Mouse (Mus musculus) liver (tissue): ENCODE data around the gene Slc13a1.
"Not testable (repeated sequence)": the region's sequence is repeated elsewhere in the genome, so short reads cannot be mapped to it uniquely, and the experiment has no call there.

Source experiments
- DNase-seq: peaks from one replicate; pipeline ENCODE4 v3.0.0-alpha.2; 2020; ENCODE audit warnings: mixed read lengths

Slc13a1 gene

DNA sequence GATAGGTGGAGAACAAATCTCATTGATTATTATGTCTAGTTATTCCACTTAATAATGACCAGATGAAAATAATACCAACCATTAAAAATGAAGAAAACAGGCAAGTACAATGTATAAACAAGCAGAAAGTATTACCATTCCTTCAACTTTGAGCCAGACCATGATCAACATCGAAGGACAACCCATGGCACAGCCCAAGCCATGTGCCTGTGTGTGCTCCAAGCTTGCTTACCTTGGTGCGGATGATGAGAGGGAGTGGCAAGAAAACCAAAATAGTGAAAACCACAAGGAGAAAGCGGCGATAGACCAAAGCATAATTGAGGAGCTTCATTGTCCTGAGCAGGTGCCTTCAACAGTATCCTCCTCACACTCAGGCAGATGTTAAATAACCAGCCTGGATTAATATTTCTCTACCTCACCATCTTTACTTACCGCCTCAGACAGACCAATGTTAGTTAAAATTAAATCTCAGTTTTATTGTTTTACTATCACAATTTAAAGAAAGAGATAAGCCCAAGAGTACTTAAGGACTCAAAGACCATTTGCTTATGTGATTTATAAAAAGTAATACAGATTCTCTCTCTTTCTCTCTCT, at the start of gene Slc13a1:
Gene Slc13a1 (minus strand): TSS at position 359 of the 594 bp plus-strand sequence.
- DNase-seq, result no peak

DNA sequence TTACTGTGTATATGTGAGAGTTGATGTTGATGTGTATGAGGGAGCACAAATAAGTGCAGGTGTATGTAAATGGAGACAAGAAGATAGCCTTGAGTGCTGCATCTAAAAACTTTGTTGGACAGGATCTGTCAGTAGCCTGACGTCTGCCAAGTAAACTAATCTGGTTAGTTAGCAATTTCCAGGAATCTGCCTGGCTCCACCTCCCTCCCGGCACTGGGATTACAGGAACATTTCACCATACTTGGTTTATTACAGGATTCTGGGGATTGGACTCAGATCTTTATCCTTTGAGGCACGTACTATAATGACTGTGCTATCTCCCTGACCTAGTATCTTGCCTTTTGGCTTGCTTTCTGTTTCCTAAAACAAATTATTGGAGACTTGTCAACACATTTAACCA, 40.0 kb upstream of the Slc13a1 start:
- DNase-seq, result no peak

DNA sequence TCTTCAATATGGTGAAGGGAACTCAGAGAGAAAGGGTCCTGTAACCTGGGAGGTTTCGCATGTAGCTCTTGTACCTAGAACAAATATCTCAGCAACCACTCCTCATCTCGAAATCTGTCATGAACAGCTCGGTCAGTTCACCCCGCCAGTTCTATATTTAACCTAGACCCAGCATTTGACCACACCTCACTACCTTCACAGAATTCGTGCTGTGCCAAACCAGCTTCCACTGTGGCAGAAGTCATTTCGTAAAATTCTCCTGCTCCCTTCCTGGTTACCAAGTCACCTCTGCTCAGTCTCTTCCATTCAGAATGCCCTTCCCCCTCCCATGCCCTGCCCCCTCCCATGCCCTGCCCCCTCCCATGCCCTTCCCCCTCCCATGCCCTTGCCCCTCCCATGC, 34.3 kb upstream of the Slc13a1 start:
- DNase-seq, result no peak

DNA sequence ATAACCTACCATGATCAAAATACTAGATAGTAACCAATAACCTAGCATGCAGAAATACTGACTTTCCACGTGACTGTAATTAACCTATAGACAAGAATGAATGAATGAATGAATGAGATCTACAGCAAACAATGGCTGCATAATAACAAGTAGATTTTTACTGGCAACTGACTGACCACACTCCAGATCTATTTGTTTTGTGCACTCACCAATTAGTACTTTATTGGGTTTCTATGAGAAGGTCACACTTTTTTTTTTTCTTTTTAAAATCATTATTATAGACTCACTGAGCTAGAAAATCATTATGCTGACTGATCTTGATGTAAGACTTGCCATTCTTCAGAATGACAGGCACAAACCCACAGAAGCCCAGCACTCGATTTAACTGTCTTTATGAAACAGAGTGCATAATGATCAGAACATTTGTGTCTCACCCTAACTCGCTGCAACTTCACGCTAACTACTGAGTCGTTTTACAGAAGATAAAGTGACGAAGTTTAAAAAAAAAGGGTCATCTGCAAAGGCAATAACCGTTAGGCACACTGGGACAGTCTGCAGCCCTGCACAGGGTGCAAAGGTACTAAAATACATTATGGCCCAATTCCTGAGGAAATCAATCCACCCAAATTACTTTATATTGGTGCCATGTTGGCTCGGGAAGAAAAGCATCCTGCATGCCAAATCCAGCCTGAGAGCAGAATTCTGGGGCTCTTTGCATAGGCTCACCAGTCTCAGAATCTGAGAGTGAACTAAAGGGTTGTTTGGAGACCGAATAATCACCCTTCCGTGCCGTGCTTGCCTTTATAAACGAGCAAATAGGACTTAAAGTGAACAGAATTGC, 33.0 kb upstream of the Slc13a1 start:
- DNase-seq, result no peak

DNA sequence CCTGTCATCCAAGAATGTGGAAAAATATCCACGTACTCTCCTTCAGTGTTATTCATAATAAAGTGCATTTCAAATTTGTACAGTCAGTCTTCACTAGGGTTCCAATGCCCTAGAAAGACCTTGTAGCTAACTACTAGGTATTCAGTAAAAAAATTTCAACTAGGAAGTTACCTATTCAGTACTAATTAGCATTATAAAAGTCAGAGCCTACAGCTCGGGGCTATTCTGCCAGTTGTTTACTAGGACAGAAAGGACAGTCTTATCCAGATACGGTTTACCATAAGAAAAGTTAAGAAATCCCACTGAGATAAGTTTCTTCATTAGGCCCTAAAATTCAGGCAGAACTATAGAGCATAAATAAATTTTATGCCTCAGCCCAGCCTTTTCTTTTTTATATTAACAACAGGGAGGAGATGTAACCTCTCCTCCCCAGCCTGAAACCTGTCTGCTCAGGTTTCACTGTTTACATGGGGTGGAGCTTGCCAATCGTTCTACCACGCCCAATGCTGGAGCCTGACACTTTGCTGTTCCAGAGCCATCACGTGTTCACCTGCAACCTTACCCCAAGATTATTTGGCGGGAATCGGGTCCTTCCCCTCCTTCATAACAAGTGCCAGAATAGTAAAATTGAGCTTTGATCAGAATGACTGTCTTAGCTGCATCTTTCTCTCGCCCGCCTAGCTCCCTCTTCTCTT, 29.8 kb upstream of the Slc13a1 start:
- DNase-seq, result not testable (repeated sequence)

DNA sequence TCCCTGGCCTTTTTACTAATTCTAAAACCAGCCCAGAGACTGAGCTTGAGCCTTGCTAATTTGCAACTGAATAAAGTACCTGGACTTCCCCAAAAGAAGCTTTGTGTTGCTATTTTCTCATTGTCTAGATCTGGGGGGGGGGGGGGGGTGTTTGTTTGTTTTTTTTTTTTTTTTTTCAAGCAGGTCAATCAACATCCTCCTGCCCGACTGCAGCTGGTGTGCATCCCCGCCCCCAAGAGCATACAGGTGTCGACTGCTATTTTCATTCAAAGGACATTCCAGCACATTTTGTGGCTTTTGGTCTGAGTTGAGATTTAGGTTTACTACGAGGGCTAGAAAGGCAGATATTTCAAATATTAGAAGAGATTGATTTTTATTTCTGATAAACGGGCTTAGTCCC, 28.5 kb upstream of the Slc13a1 start:
- not testable (repeated sequence) for DNase-seq

DNA sequence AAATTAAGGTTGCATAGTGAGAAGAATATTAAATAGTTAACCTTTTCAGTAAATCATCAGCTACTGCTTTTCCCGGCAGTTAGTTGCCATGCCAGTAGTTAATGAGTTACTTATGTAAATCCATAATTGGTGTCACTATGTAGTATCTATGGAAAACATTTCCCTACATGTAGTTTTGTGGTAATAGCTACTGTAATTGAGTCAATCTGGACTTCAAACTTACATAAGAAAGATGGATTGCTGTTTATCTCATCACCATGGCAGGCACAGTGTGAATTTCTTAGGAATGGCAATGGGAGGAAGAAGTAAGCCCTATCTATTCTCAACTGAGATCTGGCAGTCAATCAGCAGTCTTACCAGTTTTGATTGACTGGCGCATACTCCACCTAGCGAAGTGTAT, 15.5 kb upstream of the Slc13a1 start:
- no peak for DNase-seq

DNA sequence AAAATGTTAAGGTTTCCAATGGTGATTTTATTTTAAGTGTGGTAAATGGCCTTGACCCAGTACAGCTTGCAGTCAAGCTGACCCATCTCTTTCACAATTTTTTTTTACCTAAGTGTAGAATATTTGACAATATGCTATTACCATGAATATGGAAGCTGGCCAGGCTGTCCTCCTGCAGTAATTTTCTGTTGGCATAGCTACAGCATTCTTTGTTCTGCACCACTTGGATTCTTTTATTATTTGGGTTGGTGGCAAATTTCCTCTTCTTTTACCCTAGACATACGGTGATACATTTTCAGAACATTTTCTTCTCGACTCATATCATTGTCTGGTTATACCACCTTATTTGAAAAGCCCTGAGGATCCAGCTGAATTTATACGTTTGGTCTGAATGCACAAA, 7.5 kb upstream of the Slc13a1 start:
- no peak for DNase-seq

DNA sequence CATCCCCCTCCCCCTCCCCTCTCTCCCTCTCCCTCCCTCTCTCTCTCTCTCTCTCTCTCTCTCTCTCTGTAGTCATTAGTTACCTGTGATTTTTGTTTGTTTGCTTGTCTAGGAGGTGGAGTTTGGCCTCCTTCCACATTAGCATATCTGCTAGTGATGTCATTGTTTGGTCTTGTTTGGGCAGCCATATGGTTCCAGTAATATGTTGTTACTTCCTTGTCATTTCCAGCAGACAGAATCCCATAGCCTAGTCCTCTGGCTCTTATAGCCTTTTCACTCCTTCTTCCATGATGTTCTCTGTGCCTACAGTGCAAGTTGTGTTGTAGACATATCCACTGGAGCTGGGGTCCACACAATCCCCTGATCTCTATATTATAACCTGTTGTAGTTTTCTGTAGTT, 6.1 kb upstream of the Slc13a1 start:
- DNase-seq, result no peak

DNA sequence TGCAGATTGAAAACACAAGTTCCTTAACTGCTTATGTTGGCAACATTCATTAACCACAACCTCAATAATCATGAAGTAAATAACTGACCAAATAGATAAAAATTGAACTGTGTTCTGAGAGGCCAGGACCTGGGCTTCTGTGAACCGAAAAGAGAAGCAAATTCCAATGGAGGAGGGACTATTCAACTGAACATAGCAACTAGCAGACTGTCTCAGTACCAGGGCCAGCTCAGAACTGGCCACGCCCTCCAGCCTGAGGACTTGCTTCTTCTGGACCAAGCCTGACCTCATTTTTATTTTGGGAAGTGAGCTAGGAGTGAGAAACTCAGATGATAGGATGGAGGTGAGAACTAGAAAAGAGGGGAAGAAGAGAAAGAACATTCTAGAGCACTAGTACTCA, 4.8 kb upstream of the Slc13a1 start:
- no peak for DNase-seq

DNA sequence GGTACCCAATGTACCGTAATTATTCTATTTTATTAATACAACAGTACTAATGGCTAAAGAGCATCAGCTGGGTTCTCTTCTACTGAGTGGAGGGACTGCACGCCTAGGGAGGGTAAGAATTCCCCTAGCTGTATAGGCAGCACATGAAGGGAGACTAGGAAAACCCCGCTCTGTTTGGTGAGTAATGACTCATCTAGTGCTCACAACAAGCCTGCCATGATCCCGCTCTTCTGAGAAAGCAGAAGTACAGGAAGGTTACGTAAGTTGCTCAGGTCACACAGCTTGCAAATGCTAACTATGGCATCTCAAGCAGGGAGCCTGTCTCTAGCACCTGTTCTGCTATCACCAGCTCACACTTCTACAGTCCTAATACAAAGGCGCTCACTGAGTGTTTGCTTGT, 1.1 kb downstream of the Slc13a1 start:
- no peak for DNase-seq

DNA sequence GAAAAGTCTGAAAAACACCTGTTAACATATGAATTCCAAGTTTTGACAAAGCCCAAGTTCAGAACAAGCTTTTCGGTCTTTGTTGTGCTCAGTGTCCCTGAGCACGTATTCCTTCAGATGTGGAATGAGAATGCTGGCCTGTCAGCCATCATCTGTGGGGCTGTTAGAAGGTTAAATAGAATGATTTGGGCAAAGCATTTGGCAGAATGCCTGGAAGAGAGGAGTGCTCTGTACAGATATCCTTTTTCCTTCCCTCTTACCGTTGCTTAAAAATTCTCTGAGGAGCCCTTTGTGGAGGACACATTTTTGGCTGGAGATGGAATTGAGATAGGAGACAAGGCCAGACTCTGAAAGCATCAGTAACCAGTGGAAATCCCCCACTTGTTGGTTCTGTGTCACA, 2.6 kb downstream of the Slc13a1 start:
- no peak for DNase-seq

DNA sequence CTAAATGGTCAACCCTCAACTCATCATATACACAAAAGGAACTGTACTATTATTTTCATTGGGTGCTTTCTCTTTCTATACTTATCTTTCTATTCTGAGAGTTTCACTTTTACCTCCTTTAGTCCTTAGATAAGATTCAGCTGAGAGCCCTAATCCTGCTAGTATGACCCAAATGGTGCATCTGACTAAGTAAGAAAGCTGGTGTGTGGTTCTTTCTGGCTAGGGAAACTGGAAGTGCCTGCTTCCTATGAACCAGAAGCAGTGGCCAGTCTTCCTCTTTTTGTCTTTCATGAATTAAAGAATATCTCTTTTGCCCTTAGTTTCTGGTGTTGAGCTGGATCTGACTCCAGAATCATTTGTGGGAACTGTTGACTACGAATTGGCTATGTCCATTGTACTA, 8.1 kb downstream of the Slc13a1 start:
- no peak for DNase-seq

DNA sequence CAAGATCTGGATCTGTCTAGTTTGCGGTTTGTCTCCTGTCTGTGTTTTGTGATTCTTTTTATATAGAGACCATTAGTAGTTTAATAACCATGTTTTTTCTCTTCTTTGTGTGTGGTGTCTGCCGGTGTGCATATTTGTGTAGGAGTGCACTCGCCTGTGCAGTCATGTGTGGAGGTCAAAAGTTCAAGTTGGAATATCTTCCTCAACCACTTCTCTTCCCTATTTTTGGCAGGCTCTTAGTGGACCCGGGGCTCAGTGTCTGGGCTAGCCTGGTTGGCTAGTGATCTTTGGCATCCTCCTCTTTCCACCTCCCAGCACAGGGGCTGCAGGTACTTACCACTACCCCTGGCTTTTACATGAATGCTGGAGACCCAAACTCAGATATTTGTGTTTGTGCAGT, 13.0 kb downstream of the Slc13a1 start:
- no peak for DNase-seq

DNA sequence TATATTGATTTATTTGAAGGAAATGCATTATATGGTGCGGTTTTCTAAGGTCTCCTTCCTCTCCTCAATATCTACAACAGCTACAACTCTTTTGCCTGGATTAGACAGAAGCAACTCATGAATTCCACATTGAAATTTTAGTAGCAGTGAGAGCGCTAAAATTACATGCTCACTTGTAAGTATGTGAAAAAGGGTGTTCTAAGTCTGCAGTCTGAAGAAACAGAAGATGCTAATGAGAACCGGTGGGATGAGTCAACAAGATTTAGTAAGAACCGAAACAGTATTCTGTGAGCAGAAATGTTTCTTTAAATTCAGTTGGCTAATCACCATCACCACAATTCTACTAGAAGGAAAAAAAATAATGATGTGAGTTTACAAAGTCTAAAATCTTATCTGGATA, 34.9 kb downstream of the Slc13a1 start:
- DNase-seq, result no peak

DNA sequence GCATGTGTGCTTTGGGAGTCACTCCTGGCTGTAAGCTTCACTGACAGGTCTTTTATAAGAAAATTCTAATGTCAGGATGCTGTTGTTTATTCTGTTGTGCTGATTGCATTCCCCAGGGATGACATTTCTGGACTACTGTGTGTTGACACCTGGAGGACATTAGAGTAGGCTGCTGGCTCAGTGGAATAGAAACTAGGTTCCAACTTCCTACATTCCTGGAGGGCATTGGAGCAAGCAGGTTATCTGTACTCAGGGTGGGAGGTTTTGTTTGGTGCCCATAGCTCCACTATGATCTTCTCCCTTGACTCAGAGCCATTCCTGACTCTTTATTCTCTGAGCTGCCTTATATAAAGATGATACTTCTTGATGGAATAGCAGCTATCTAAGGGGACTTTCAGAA, 45.3 kb downstream of the Slc13a1 start:
- DNase-seq, result no peak

DNA sequence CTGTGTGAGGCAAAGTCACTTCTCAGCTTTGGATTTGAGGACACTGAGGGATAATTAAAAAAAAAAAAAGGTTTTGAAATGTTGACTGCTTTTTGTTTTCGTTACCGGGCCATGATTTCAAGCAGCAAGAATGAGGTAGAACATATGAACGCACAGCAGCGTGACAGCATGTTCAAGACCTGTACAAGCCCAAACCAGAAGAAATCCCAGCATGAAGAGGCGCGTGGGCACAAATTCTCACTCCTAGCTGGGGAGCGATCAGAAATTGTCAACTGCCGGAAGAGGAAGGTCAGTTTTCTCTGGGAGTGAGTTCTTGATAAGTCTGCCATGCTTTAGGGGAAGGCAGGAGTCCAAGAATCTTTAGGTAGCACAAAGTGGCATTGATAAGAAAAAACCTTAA, 56.3 kb downstream of the Slc13a1 start:
- no peak for DNase-seq

DNA sequence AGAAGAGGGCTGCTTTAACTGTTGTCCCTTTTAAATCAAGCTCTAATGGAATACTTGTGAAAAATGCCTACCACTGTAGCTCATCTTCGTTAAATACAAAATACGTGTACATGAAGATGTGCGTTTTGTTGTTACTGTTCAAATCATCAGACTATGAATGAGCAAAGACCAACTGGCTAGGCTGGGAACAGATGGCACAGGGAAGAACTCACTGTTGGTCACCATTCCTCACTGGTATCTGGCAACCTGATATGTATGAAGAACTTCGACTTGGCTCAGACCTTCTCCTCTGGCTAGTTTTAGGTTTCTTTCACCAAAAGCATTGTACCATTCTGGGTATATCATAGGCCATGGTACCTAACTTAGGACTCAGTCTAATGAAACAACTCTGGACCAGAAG, 59.4 kb downstream of the Slc13a1 start:
- no peak for DNase-seq

DNA sequence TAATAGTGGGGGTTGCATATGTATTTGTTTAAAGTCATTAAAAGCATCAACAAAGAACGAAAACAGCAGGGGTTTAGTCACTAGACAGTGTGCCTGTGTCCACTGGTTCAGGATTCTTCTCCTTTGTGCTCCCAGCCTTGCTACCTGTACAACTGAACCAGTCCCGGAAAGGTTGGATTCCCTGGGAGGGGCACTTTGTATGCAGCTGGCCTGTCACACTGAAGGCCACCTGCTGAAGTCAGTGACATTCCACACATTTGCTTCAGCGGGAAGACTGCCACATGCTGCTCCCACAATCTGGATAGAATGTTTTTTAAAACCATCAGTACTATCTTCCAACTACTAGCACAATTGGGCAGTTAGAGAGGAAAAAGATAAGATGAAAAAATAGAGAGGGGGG, 61.7 kb downstream of the Slc13a1 start:
- no peak for DNase-seq

DNA sequence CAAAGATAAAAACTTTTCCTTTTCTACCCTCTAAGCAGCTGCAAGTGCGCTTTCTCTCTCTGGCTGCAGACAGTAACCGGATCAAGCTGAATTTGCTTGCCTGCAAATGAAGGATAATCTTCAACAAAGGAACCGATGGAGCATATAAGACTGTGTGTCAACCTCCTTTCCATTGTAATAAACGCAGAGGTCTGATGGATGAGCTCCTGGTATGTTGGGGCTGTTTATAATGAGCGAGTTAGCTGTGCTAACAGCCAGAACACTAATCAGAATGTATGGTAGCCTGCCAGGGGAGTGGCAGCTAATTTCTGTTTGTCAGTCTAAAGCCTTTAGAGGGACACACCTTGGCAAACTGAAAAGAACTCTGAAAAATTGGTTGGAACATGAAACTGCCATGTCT, 62.2 kb downstream of the Slc13a1 start:
- DNase-seq, result no peak

DNA sequence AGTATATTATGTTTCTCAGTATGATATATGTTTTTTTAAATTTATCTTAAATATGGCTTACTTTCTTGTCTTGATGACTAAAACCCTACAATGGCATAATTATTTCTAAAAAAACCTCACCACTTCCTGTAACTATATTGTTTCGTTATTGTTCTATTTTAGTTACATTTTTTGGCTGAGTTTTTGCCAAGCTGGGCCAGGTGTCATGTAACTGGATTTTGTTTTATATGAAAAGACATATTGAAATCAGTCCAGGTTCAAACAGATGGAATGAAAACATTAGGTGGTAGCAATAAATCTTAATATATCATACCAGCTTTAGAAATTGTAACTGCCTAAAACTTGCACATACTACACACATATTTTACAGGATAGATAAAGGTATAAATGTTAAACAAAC, 66.6 kb downstream of the Slc13a1 start:
- no peak for DNase-seq

DNA sequence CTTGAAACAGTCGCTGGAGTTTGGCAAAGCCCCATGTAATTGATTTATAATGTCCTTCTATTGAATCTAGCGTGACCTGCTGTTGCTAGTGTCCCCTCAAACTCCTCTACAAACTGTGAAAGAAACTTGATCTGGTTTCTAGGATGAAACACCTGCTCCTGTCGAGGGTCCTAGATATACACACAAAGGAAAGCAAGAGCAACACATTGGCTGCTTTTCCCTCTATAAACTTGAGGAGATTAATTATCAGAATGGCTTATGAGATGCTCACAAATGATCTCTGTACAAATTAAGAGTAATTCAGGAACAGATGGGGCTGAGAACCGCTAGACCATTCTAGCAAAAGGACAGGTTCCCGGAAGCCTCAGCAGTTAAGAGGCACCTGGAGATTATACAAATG, 67.2 kb downstream of the Slc13a1 start:
- DNase-seq, result no peak

DNA sequence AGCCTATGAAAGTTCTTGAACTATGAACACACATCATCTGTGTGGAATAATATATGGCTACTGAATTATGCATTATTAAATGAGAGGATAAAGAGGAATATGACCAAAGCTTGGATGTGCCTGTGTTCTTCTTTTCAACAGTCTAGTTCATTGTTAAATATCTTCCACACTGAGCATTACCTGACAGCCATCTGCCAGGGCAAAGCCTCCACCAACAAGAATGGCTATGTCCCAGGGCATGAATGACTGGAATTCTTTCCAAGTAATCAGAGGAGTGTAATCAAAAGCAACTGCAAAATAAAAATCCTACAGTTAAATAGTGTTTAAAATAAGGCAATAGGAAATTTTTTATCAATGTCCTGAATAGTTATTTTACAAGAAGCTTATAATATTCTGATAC, 70.5 kb downstream of the Slc13a1 start:
- no peak for DNase-seq

DNA sequence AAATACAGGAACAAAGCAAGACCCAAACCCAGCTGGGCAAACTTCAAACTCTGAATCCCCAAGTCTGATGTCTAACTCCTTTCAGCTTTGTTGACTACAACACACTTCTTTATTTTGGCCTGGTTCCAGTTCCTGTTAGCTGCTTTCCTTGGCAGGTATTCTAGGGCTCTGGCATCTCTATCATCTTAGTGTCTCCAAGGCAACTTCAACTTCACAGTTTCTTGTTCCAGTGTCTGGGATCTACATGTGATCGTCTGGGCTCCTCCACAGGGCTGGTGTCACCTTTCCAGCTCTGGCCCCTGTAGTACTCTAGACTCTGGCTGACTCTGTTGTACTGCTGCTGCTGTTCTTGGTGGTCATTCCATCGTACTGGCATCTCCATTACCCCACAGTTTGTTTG, 91.8 kb downstream of the Slc13a1 start:
- no peak for DNase-seq
